Mouse (Mus musculus): ENCODE data around the gene Pcdh15.

GRCm38 (mm10) chr10:74663171-74663570 is 1564.0 kb downstream of the Pcdh15 start:
- TF ChIP-seq POLR2A (IDR thresholded peaks at IDR 0.05; ENCODE audit: control insufficient read depth, low read depth, low read length): no peak
- no peak for TF ChIP-seq CTCF (IDR thresholded peaks at IDR 0.05; ENCODE audit: control insufficient read depth, insufficient read depth, insufficient replicate concordance, low read depth, low read length)

Data from testis, adult 2 months (tissue).